Mouse (Mus musculus) spleen, adult 2 months (tissue): ENCODE measurements at regions not wholly inside any gene's neighbourhood (a gene's known extent, or its start where the extent isn't known, plus 50 kb on each side); places are given as distances from the start of the nearest gene placed in this dataset.

ENCODE experiments used
- CTCF ChIP-seq: fragments of 200-500 bp; IDR thresholded peaks from 2 replicates; pipeline ENCODE4 v1.5.1; 2011; ENCODE audit warnings: mild to moderate bottlenecking, inconsistent platforms; ENCODE audit not compliant: insufficient read depth, insufficient read length, insufficient replicate concordance; ENCODE audit errors: extremely low read depth
- POLR2A ChIP-seq: fragments of 200-500 bp; IDR thresholded peaks from 2 replicates; pipeline ENCODE4 v1.6.1; 2011; ENCODE audit warnings: low read depth, low read length, inconsistent platforms

DNA sequence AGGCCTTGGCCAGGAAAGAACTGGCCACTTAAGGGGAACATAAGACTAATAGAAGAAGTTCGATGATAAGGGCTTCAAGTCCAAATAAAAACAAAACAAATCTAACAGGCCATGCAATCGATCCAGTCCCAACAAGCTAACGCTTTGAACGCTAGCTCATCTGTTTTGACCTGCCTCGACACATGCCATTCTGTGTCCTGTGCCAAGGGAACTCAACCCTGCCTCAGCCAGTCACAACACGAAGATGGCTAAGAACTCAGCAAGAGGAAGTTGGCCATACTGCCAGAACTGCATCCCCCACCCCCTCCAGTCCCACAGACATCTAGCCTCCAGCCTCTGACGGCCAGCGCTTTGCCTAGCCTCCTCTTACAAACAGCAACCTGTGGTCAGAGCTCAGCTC is 259.1 kb downstream of the Gm12728 start:
- no peak for TF ChIP-seq CTCF
- TF ChIP-seq POLR2A, result no peak
